Mouse (Mus musculus) layer of hippocampus, adult 9-11 months (tissue): ENCODE data around the gene Fam185a.
A peak's percentile ranks its signal among the peaks of the same experiment; 100 is the strongest.

Source experiments
- DNase-seq: peaks from one replicate; pipeline ENCODE4 v3.0.0; 2022

Gene Fam185a

GRCm38 (mm10) chr5:21434148-21434929 is 9.6 kb downstream of the Fam185a start:
- peak; percentile 22 for DNase-seq

- DNase-seq, result no peak
Observed at GRCm38 (mm10) chr5:21436471-21436975, 11.8 kb downstream of the Fam185a start.

- no peak for DNase-seq
Observed at GRCm38 (mm10) chr5:21438428-21438827, 13.7 kb downstream of the Fam185a start.

GRCm38 (mm10) chr5:21439446-21440110 is 14.8 kb downstream of the Fam185a start:
- no peak for DNase-seq

GRCm38 (mm10) chr5:21440833-21441530 is 16.2 kb downstream of the Fam185a start:
- no peak for DNase-seq

- DNase-seq, result no peak
Observed at GRCm38 (mm10) chr5:21467387-21467786, 42.6 kb downstream of the Fam185a start.

GRCm38 (mm10) chr5:21468100-21468499 is 43.3 kb downstream of the Fam185a start:
- no peak for DNase-seq

GRCm38 (mm10) chr5:21478428-21478827 is 53.7 kb downstream of the Fam185a start:
- DNase-seq, result no peak

GRCm38 (mm10) chr5:21479746-21480145 is 55.0 kb downstream of the Fam185a start:
- peak; percentile 39 for DNase-seq

- no peak for DNase-seq
Observed at GRCm38 (mm10) chr5:21481521-21481920, 56.8 kb downstream of the Fam185a start.

GRCm38 (mm10) chr5:21482446-21483222 is 57.9 kb downstream of the Fam185a start:
- no peak for DNase-seq

- no peak for DNase-seq
Observed at GRCm38 (mm10) chr5:21483275-21483674, 58.5 kb downstream of the Fam185a start.

- DNase-seq, result no peak
Observed at GRCm38 (mm10) chr5:21485197-21485829, 60.6 kb downstream of the Fam185a start.

- DNase-seq, result no peak
Observed at GRCm38 (mm10) chr5:21486798-21487197, 62.0 kb downstream of the Fam185a start.

GRCm38 (mm10) chr5:21487306-21487705 is 62.5 kb downstream of the Fam185a start:
- DNase-seq, result no peak

- DNase-seq, result peak; percentile 25
Observed at GRCm38 (mm10) chr5:21487716-21488115, 63.0 kb downstream of the Fam185a start.

GRCm38 (mm10) chr5:21488506-21488905 is 63.7 kb downstream of the Fam185a start:
- DNase-seq, result peak; percentile 38

GRCm38 (mm10) chr5:21489135-21489534 is 64.4 kb downstream of the Fam185a start:
- DNase-seq, result no peak

GRCm38 (mm10) chr5:21491469-21491868 is 66.7 kb downstream of the Fam185a start:
- DNase-seq, result no peak

- no peak for DNase-seq
Observed at GRCm38 (mm10) chr5:21492213-21492612, 67.5 kb downstream of the Fam185a start.

- DNase-seq, result no peak
Observed at GRCm38 (mm10) chr5:21493294-21493999, 68.7 kb downstream of the Fam185a start.
